8 mouse cellular contexts compared by ENCODE assay signal in the genomic region with DNA sequence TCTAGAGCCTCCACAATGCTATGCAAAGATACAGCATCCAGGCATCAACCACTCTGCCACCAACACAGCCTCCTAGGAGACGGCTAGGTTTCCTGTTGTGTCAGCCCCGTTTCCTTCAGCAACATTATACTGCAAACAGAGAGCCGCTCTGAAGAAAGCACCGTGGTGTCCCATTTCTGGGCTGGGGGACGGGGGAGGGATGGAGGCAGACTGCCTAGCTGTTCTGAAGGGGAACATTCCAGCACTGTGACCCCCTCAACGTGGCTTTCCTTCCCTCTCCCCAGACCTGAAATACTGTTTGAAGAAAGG.
A peak's percentile ranks its signal among the peaks of the same experiment; 100 is the strongest.
DNase-seq lines count a peak whose midpoint lies in the region; ATAC-seq and TF ChIP-seq lines count a peak whose summit lies in the region.

No protein-coding gene starts in this region.

- peak overlapping the region; percentile 73 to 76 for H3K27ac ChIP-seq in heart, embryonic 14.5 days (replicated peaks in 1 of 2; ENCODE audit: control insufficient read depth in 1 of 2, insufficient read depth in 1 of 2, low read depth in 2 of 2, low read length in 2 of 2)
- peak overlapping the region; percentile 76 for H3K27ac ChIP-seq in embryonic facial prominence, embryonic 14.5 days (replicated peaks; ENCODE audit: low read depth, low read length)
- H3K27ac ChIP-seq in intestine, postnatal 0 days (ENCODE audit: low read depth, low read length) = peak overlapping the region; percentile 65
- H3K27ac ChIP-seq in midbrain, embryonic 16.5 days (ENCODE audit: low read length) = no peak overlapping the region

- TF ChIP-seq CTCF in intestine, postnatal 0 days (IDR thresholded peaks at IDR 0.05; ENCODE audit: low read depth) = no peak

- H3K4me2 ChIP-seq in heart, embryonic 14.5 days (ENCODE audit: low read length) = peak overlapping the region; percentile 25
- H3K4me2 ChIP-seq in embryonic facial prominence, embryonic 14.5 days (ENCODE audit: low read depth, low read length) = peak overlapping the region; percentile 11; the same call in 1 of the 2 replicates
- H3K4me2 ChIP-seq in intestine, postnatal 0 days (replicated peaks; ENCODE audit: low read depth) = no peak overlapping the region
- H3K4me2 ChIP-seq in midbrain, embryonic 16.5 days (ENCODE audit: low read length) = no peak overlapping the region

- no peak overlapping the region for H3K9ac ChIP-seq in heart, embryonic 14.5 days (ENCODE audit: low read length)
- no peak overlapping the region for H3K9ac ChIP-seq in embryonic facial prominence, embryonic 14.5 days (ENCODE audit: low read depth, low read length)
- no peak overlapping the region for H3K9ac ChIP-seq in intestine, postnatal 0 days (ENCODE audit: low read depth, low read length)
- no peak overlapping the region for H3K9ac ChIP-seq in midbrain, embryonic 16.5 days (ENCODE audit: low read depth, low read length)

- no peak overlapping the region for H3K4me3 ChIP-seq in heart, embryonic 14.5 days (ENCODE audit: control insufficient read depth in 1 of 2, insufficient read depth in 1 of 2, low read depth in 1 of 2, low read length in 2 of 2)
- H3K4me3 ChIP-seq in embryonic facial prominence, embryonic 14.5 days (ENCODE audit: low read depth, low read length) = no peak overlapping the region
- H3K4me3 ChIP-seq in intestine, postnatal 0 days (ENCODE audit: low read depth, low read length) = no peak overlapping the region
- H3K4me3 ChIP-seq in midbrain, embryonic 16.5 days (ENCODE audit: low read depth, low read length) = no peak overlapping the region

- peak; percentile 24 for ATAC-seq in heart, embryonic 14.5 days (ENCODE audit: insufficient number of reproducible peaks, insufficient read depth, low FRiP score, low read depth)
- peak; percentile 82 for ATAC-seq in embryonic facial prominence, embryonic 14.5 days (ENCODE audit: low read depth)
- ATAC-seq in intestine, postnatal 0 days = peak; percentile 15
- 0 out of 2 replicates have a peak, but pooled peaks have one; percentile 7 for ATAC-seq in midbrain, embryonic 16.5 days

- no peaks in the 10 kb centered on the region for H3K27me3 ChIP-seq in heart, embryonic 14.5 days (ENCODE audit: control insufficient read depth, insufficient read depth, low read length)
- no peaks in the 10 kb centered on the region for H3K27me3 ChIP-seq in embryonic facial prominence, embryonic 14.5 days (replicated peaks; ENCODE audit: control insufficient read depth, insufficient read depth, low read length)
- no peaks in the 10 kb centered on the region for H3K27me3 ChIP-seq in intestine, postnatal 0 days (replicated peaks; ENCODE audit: control insufficient read depth, insufficient read depth, low read length)
- no peaks in the 10 kb centered on the region for H3K27me3 ChIP-seq in midbrain, embryonic 16.5 days (ENCODE audit: control insufficient read depth, insufficient read depth, low read depth, low read length)

- H3K9me3 ChIP-seq in heart, embryonic 14.5 days (ENCODE audit: control insufficient read depth, low read length) = no peaks in the 10 kb centered on the region
- no peaks in the 10 kb centered on the region for H3K9me3 ChIP-seq in embryonic facial prominence, embryonic 14.5 days (ENCODE audit: control insufficient read depth, low read length)
- H3K9me3 ChIP-seq in intestine, postnatal 0 days (ENCODE audit: control insufficient read depth) = no peaks in the 10 kb centered on the region
- H3K9me3 ChIP-seq in midbrain, embryonic 16.5 days (replicated peaks; ENCODE audit: control insufficient read depth, low read length, poor library complexity, severe bottlenecking) = no peaks in the 10 kb centered on the region

- H3K4me1 ChIP-seq in heart, embryonic 14.5 days (ENCODE audit: control insufficient read depth in 2 of 2, insufficient read depth in 2 of 2, low read length in 2 of 2) = peaks cover 17 to 34% of the 10 kb centered on the region in 2 experiments
- peaks cover 42% of the 10 kb centered on the region for H3K4me1 ChIP-seq in embryonic facial prominence, embryonic 14.5 days (ENCODE audit: control insufficient read depth, insufficient read depth, low read length)
- H3K4me1 ChIP-seq in intestine, postnatal 0 days (replicated peaks; ENCODE audit: control insufficient read depth, insufficient read depth, low read length) = peaks cover 20% of the 10 kb centered on the region
- H3K4me1 ChIP-seq in midbrain, embryonic 16.5 days (ENCODE audit: control insufficient read depth, insufficient read depth, low read length) = no peaks in the 10 kb centered on the region

- 58% methylated on average over 6 of the region's 6 CpGs for WGBS in heart, embryonic 14.5 days
- 12% methylated on average over 6 of the region's 6 CpGs for WGBS in embryonic facial prominence, embryonic 14.5 days
- 9% methylated on average over 6 of the region's 6 CpGs for WGBS in intestine, postnatal 0 days
- WGBS in midbrain, embryonic 16.5 days = 64% methylated on average over 6 of the region's 6 CpGs

- 0 out of 2 replicates have a peak, but pooled peaks cover 7% of the 10 kb centered on the region for H3K36me3 ChIP-seq in heart, embryonic 14.5 days (ENCODE audit: control insufficient read depth, insufficient read depth, low read length)
- H3K36me3 ChIP-seq in embryonic facial prominence, embryonic 14.5 days (ENCODE audit: control insufficient read depth, insufficient read depth, low read length) = no peaks in the 10 kb centered on the region
- H3K36me3 ChIP-seq in intestine, postnatal 0 days (ENCODE audit: control insufficient read depth, insufficient read depth) = no peaks in the 10 kb centered on the region
- H3K36me3 ChIP-seq in midbrain, embryonic 16.5 days (ENCODE audit: control insufficient read depth, insufficient read depth, low read length) = no peaks in the 10 kb centered on the region

- no peak for DNase-seq in heart, adult 18-20 months
- no peak for DNase-seq in embryonic facial prominence, embryonic 14.5 days (ENCODE audit: low spot score)
- DNase-seq in layer of hippocampus, postnatal 10 days (ENCODE audit: low spot score in 2 of 2) = no peak
- no peak for DNase-seq in adrenal gland, adult 2 months
- DNase-seq in ovary, postnatal 10 days (ENCODE audit: low spot score) = no peak

Comparison
In these comparisons a context has a peak if more than half of its experiments do, and no peak if none do; other contexts are left out.
1. ATAC-seq: peak in every context shown above with its lines; median percentile 82 in embryonic facial prominence, embryonic 14.5 days; 24 in heart, embryonic 14.5 days; 15 in intestine, postnatal 0 days; 7 in midbrain, embryonic 16.5 days.
2. H3K4me2 ChIP-seq: peak in heart, embryonic 14.5 days (single experiment) and embryonic facial prominence, embryonic 14.5 days (single experiment); none in intestine, postnatal 0 days (single experiment) and midbrain, embryonic 16.5 days (single experiment).